Mouse (Mus musculus): ENCODE measurements around the gene Esm1.

Gene Esm1

GRCm38 (mm10) chr13:113242129-113242528 is 32.7 kb downstream of the Esm1 start:
- 61% methylated on average over 6 of the region's 6 CpGs for WGBS

DNA sequence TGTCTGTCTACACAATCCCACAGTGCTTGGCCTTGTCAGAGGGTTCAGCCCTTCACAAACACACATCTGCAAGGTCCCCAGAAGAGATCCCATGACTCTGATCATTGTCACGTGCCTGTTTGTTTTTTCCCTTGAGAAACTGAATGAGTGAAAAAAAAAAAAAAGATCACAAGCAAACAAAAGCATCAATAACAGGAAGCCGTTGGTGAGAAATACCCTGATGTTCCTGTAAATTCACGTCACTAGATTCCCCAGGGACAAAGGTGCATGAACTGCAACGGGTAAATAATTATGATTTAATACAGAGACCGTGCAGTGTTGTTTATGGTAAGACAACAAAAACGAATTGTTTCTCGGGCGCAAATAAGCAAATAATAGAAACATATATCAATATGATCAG is 35.6 kb downstream of the Esm1 start:
- WGBS: 80% methylated on average over 8 of the region's 8 CpGs

DNA sequence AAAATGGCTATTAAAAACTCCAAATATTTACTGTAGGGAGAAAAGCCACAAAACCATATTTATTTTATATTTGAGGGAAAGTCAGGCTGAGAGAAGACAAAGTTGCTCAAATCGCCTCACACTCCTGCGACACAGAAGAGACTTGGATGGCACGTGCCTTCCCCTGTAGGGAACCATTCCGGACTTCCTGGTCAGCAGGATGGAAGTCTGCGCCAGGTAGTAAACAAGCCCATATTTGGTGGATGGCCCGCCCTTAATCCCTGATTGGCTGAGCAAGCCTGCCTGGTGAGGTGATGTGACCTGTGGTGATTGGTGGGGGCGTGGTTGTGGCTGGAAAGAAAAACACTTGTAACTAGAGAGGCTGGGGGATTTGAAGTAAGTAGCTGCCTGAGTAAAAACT is 43.1 kb downstream of the Esm1 start:
- 84% methylated on average over 7 of the region's 7 CpGs for WGBS

DNA sequence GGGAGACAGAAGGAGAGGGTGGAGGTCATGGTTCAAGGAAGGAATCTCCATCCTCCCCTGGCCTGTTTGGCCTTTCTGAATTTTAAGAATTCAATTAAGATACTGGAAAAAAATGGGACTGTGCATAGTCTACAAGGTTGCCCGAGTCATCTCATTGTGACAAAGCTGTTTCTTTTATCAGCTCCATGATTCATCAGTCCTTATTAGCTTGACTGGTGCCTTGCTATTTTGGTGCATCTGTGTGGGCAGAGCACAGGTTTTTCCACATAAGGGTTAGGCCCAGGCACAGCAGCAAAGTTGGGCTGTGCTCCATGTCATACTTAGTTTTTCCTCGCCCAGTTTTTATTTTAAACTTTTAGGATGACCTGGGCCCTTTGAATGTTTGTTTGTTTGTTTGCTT is 47.3 kb downstream of the Esm1 start:
- WGBS: 82% methylated on average over 2 of the region's 2 CpGs

DNA sequence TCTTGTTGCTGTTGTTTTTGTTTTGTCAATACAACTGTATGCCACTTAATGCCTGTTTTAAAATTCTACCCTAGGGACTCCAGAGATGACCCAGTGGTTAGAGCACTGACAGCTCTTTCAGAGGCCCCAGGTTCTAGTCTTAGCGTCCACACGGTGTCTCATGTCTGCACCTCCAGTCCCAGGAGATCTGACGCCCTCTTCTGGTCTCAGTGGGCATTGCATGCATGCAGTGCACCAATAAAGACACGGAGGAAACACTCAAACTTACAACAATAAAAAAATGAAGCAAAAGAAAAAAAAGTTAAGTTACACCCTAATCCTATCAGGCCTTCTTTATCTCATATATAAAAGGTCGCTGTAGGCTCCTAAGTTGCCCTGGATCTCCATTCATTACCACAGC is 47.7 kb downstream of the Esm1 start:
- 56% methylated on average over 5 of the region's 5 CpGs for WGBS

GRCm38 (mm10) chr13:113259237-113259636 is 49.8 kb downstream of the Esm1 start:
- WGBS: 90% methylated on average over 5 of the region's 5 CpGs

DNA sequence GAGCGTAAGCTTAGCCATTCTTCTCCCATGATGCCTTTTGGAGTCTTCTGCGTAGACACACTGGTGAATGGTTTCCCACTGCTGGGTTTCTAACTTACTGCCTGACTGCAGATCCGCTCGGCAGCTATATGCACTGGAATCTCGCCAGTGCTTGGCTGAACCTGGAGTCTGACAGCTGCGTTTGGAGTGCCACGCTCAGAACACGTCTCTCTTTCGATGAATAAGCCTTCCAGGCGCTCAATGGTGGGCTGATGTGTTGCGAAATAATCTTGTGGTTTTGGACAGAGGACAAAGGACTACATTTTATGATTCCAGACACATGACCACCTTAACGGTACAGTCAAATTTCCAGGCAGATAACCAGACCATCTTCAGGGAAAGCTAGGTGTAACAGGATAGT is 53.4 kb downstream of the Esm1 start:
- WGBS: 28% methylated on average over 12 of the region's 12 CpGs

DNA sequence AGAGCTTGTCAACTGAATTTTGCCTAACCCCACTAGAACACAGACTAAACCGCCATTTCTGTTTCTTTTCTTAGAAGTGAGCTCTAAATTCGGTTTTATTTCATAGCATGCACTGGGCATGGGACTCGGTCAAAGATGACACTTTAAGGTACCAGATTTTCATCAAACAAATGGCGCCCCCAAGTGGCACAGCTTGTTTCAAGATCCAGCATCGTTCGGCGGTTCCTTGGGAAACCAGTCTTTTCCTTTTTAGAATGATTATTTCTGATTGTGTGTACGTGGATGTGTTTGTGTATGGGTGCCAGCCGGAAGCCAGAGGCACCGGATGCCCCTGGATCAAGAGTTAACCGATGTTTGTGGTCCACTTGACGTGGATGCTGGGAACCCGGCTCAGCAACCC is 55.8 kb downstream of the Esm1 start:
- WGBS: 12% methylated on average over 13 of the region's 13 CpGs

DNA sequence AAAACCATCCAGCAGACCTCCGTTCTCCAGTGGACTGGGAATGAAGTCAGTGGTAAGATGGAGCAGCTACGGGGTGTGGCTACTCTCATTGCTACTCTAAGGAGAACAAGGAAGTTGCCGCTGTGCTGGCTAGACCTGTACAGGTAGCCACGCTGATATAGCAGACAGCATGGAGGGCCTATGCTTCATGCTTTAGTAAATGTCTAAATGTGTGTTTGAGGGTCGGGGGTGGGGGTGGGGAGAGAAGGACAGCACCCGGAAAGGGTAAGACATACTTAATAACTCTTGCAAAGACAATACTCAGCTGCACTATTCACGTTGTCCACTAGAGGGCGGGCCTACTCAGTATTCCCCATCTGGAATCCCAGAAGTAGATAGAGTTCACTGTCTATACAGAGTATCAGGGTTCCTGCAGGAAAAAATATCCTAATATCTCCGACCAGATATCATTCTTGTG is 57.1 kb downstream of the Esm1 start:
- 26% methylated on average over 9 of the region's 9 CpGs for WGBS

GRCm38 (mm10) chr13:113267204-113267603 is 57.7 kb downstream of the Esm1 start:
- WGBS: 81% methylated on average over 3 of the region's 3 CpGs

Measured in cerebral cortex, adult 2 months (tissue).